Mouse (Mus musculus) limb, embryonic 11.5 days (tissue): ENCODE results near the gene Tyrobp. TPM values are rescaled to one million over a fixed set of nuclear protein-coding genes. Genes with fewer than 3 reads are reported as not detected.

Experiments used
- ATAC-seq: fragments of 200-750 bp; cut with Nextera tagmentation; 2 replicates; pipeline ENCODE4 v1.8.0; 2017; ENCODE audit warnings: low read depth; ENCODE audit not compliant: insufficient number of reproducible peaks, low FRiP score, low TSS enrichment
- DNase-seq: peaks from one replicate; pipeline ENCODE4 v3.0.0-alpha.2; 2015; ENCODE audit warnings: low spot score
- H3K27ac ChIP-seq: fragments of 300-500 bp; sonication (generic); replicated peaks from 2 replicates; pipeline ENCODE4 v1.5.1; 2014; ENCODE audit warnings: low read depth, mild to moderate bottlenecking, low read length
- H3K27me3 ChIP-seq: fragments of 300-500 bp; sonication (generic); 2 replicates; pipeline ENCODE4 v1.6.1; 2014; ENCODE audit warnings: mild to moderate bottlenecking, low read length, mixed read lengths; ENCODE audit not compliant: control insufficient read depth, insufficient read depth
- H3K36me3 ChIP-seq: fragments of 300-500 bp; sonication (generic); 2 replicates; pipeline ENCODE4 v1.6.1; 2014; ENCODE audit warnings: mild to moderate bottlenecking, low read length, moderate library complexity, mixed read lengths; ENCODE audit not compliant: control insufficient read depth, insufficient read depth
- H3K4me1 ChIP-seq: fragments of 300-500 bp; sonication (generic); 2 replicates; pipeline ENCODE4 v1.6.1; 2014; ENCODE audit warnings: low read length, mixed read lengths; ENCODE audit not compliant: control insufficient read depth, insufficient read depth
- H3K4me2 ChIP-seq: fragments of 300-500 bp; sonication (generic); 2 replicates; pipeline ENCODE4 v1.6.1; 2014; ENCODE audit warnings: low read depth, mild to moderate bottlenecking, moderate library complexity; ENCODE audit not compliant: severe bottlenecking
- H3K4me3 ChIP-seq: fragments of 300-500 bp; sonication (generic); 2 replicates; pipeline ENCODE4 v1.5.1; 2014; ENCODE audit warnings: low read depth, low read length
- H3K9ac ChIP-seq: fragments of 300-500 bp; sonication (generic); 2 replicates; pipeline ENCODE4 v1.6.1; 2014; ENCODE audit warnings: mild to moderate bottlenecking, low read length
- H3K9me3 ChIP-seq: fragments of 300-500 bp; sonication (generic); 2 replicates; pipeline ENCODE4 v1.6.1; 2016; ENCODE audit warnings: low read length; ENCODE audit not compliant: control insufficient read depth
- WGBS: fragments of 180-500 bp; shearing (Covaris S2); extraction: QIAGEN DNeasy Blood & Tissue Kit; methylation state at CpG from one replicate; pipeline ENCODE4 v1.1.7; 2014; 5-methylcytosine and 5-hydroxymethylcytosine counted together
- polyA plus RNA-seq: library from polyadenylated mRNA; unstranded; fragments of >200 nt; fragmentation: Nextera tagmentation; extraction: Ambion mirVana; gene quantifications from 2 replicates; pipeline ENCODE4 v1.2.1, GENCODE M21; 2014

Tyrobp gene
- polyA plus RNA-seq, 1 experiment from 2014 or later: 12.6 TPM

- WGBS: 83% methylated on average over 3 of the region's 3 CpGs
- Histone ChIP-seq H3K9ac (no peak overlapping the region), H3K27me3 (peaks cover 20% of the 10 kb centered on the region), H3K4me1 (no peaks in the 10 kb centered on the region; the same call in 1 of the 2 replicates), H3K9me3 (no peaks in the 10 kb centered on the region), H3K4me2 (no peak overlapping the region), H3K4me3 (no peak overlapping the region), H3K27ac (no peak overlapping the region), H3K36me3 (no peaks in the 10 kb centered on the region)
- ATAC-seq (no peak), DNase-seq (no peak)
These were observed 7.1 kb downstream of the Tyrobp start for GRCm38 (mm10) chr7:30420673-30421072.

- WGBS: 12% methylated on average over 31 of the region's 31 CpGs
- H3K4me2 ChIP-seq: peak within 1 kb of the TSS; percentile 96
- DNase-seq: peak; percentile 45
- H3K4me1 ChIP-seq: no peaks in the 10 kb centered on the region; the same call in 1 of the 2 replicates
- H3K27me3 ChIP-seq: peaks cover 20% of the 10 kb centered on the region
- H3K9ac ChIP-seq: peak within 1 kb of the TSS; percentile 55
- no peak within 1 kb of the TSS; the same call in 1 of the 2 replicates for H3K27ac ChIP-seq
- ATAC-seq: no peak
- H3K9me3 ChIP-seq: no peaks in the 10 kb centered on the region
- H3K36me3 ChIP-seq: no peaks in the 10 kb centered on the region
- peak within 1 kb of the TSS; percentile 46 for H3K4me3 ChIP-seq
These were observed 7.8 kb downstream of the Tyrobp start, which contains the start of gene Nfkbid for GRCm38 (mm10) chr7:30421175-30421889. Gene Nfkbid (plus strand): TSS chr7:30421732.

GRCm38 (mm10) chr7:30421890-30422435, 8.4 kb downstream of the Tyrobp start:
- no peaks in the 10 kb centered on the region for H3K36me3 ChIP-seq
- under 1% methylated on average over 45 of the region's 45 CpGs for WGBS
- H3K9ac ChIP-seq: peak overlapping the region; percentile 55
- H3K27ac ChIP-seq: no peak overlapping the region; the same call in 1 of the 2 replicates
- H3K9me3 ChIP-seq: no peaks in the 10 kb centered on the region
- ATAC-seq (peak; percentile 71), DNase-seq (peak; percentile 86)
- no peaks in the 10 kb centered on the region; the same call in 1 of the 2 replicates for H3K4me1 ChIP-seq
- peak overlapping the region; percentile 96 for H3K4me2 ChIP-seq
- peak overlapping the region; percentile 46 for H3K4me3 ChIP-seq
- peaks cover 20% of the 10 kb centered on the region for H3K27me3 ChIP-seq

GRCm38 (mm10) chr7:30422560-30422959, 9.0 kb downstream of the Tyrobp start:
- H3K9me3 ChIP-seq: no peaks in the 10 kb centered on the region
- peak overlapping the region; percentile 55; the same call in 1 of the 2 replicates for H3K9ac ChIP-seq
- no peak overlapping the region for H3K27ac ChIP-seq
- H3K36me3 ChIP-seq: no peaks in the 10 kb centered on the region
- peaks cover 20% of the 10 kb centered on the region for H3K27me3 ChIP-seq
- ATAC-seq (no peak), DNase-seq (no peak)
- no peaks in the 10 kb centered on the region; the same call in 1 of the 2 replicates for H3K4me1 ChIP-seq
- peak overlapping the region; percentile 46 for H3K4me3 ChIP-seq
- WGBS: 16% methylated on average over 9 of the region's 9 CpGs
- H3K4me2 ChIP-seq: peak overlapping the region; percentile 96

- H3K27me3 ChIP-seq: peaks cover 20% of the 10 kb centered on the region
- H3K4me1 ChIP-seq: no peaks in the 10 kb centered on the region; the same call in 1 of the 2 replicates
- H3K9me3 ChIP-seq: no peaks in the 10 kb centered on the region
- no peak overlapping the region for H3K27ac ChIP-seq
- no peak for DNase-seq
- H3K36me3 ChIP-seq: no peaks in the 10 kb centered on the region
- H3K9ac ChIP-seq: no peak overlapping the region
- H3K4me2 ChIP-seq: peak overlapping the region; percentile 96
- 47% methylated on average over 23 of the region's 23 CpGs for WGBS
- peak overlapping the region; percentile 46 for H3K4me3 ChIP-seq
- no peak for ATAC-seq
These were observed 9.6 kb downstream of the Tyrobp start for GRCm38 (mm10) chr7:30423071-30423641.

- H3K4me1 ChIP-seq: no peaks in the 10 kb centered on the region
- H3K27ac ChIP-seq: no peak overlapping the region
- H3K4me3 ChIP-seq: no peak overlapping the region
- no peaks in the 10 kb centered on the region for H3K9me3 ChIP-seq
- ATAC-seq: no peak
- H3K9ac ChIP-seq: no peak overlapping the region
- no peak for DNase-seq
- H3K36me3 ChIP-seq: no peaks in the 10 kb centered on the region
- H3K4me2 ChIP-seq: no peak overlapping the region
- H3K27me3 ChIP-seq: no peaks in the 10 kb centered on the region
These were observed 15.8 kb downstream of the Tyrobp start for GRCm38 (mm10) chr7:30429327-30429726.

- 50% methylated on average over 2 of the region's 2 CpGs for WGBS
These were observed 16.6 kb downstream of the Tyrobp start for GRCm38 (mm10) chr7:30430191-30430590.

GRCm38 (mm10) chr7:30431793-30432192, 18.2 kb downstream of the Tyrobp start:
- H3K4me3 ChIP-seq: no peak overlapping the region
- H3K4me2 ChIP-seq: no peak overlapping the region
- H3K27ac ChIP-seq: no peak overlapping the region
- ATAC-seq (no peak), DNase-seq (peak; percentile 50)
- no peaks in the 10 kb centered on the region; the same call in 1 of the 2 replicates for H3K36me3 ChIP-seq
- WGBS: 15% methylated on average over 3 of the region's 3 CpGs
- H3K4me1 ChIP-seq: no peaks in the 10 kb centered on the region
- H3K9ac ChIP-seq: no peak overlapping the region
- no peaks in the 10 kb centered on the region for H3K9me3 ChIP-seq
- H3K27me3 ChIP-seq: peaks cover 8% of the 10 kb centered on the region

More at GRCm38 (mm10) chr7:30430191-30430590, 16.6 kb downstream of the Tyrobp start:
- ATAC-seq (no peak), DNase-seq (no peak)
- Histone ChIP-seq H3K9me3 (no peaks in the 10 kb centered on the region), H3K9ac (no peak overlapping the region), H3K4me3 (no peak overlapping the region), H3K27ac (no peak overlapping the region), H3K36me3 (no peaks in the 10 kb centered on the region; the same call in 1 of the 2 replicates), H3K4me2 (no peak overlapping the region), H3K27me3 (peaks cover 1% of the 10 kb centered on the region; the same call in 1 of the 2 replicates), H3K4me1 (no peaks in the 10 kb centered on the region)
